Mouse (Mus musculus): ENCODE results near the gene Plcg2.

DNA sequence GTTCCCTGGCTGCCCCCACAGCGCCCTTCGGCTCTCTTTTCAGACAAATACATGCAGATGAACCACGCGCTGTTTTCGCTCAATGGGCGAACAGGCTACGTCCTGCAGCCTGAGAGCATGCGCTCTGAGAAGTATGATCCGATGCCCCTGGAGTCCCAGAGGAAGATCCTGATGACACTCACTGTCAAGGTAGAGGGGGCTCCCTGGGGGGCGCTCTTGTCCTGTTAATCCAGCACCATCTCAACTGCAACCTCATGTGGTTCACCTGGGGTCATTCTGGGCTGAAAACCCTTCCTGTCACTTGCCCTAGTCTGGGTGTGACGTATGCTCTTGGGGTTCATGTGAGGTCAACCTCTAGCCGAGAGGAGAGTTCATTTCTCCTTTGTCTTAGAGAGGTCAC, 114.8 kb downstream of the Plcg2 start:
- TF ChIP-seq CTCF (IDR thresholded peaks at IDR 0.05; ENCODE audit: low read depth, low read length) = no peak
- TF ChIP-seq POLR2A (IDR thresholded peaks at IDR 0.05; ENCODE audit: borderline replicate concordance, low read depth, low read length) = no peak
